Comparison of ENCODE assay signal across 27 mouse cellular contexts in genomic region chr14:20828524-20828923, GRCm38 (mm10). TPM values are rescaled to one million over a fixed set of nuclear protein-coding genes. Genes with fewer than 3 reads are reported as not detected.
DNase-seq lines count a peak whose midpoint lies in the region; ATAC-seq and TF ChIP-seq lines count a peak whose summit lies in the region.
"Had no signal": no experiment of that assay in that cellular context is flagged by ENCODE, and none has a peak within 500 bp of the region (broad histone marks: within the 10 kb centered on the region; RNA-seq: fewer than 3 reads in every experiment).

No protein-coding gene starts in this region.

- no peak for DNase-seq in limb, embryonic 10.5 days (ENCODE audit: low spot score)
- peak; percentile 15 for DNase-seq in A20 (ENCODE audit: low read depth, low spot score)
- no peak for DNase-seq in midbrain, postnatal 0 days (ENCODE audit: low spot score)
- DNase-seq in ovary, adult 18-20 months (ENCODE audit: low spot score) = no peak
- DNase-seq in cerebellum, adult 9-11 months = no peak
- DNase-seq: adrenal gland, postnatal 10 days; cerebellum, adult 11-12 months; cerebellum, postnatal 10 days; gastrocnemius, postnatal 25 days; heart, postnatal 36 days; kidney, adult 9 months; kidney, postnatal 10 days; right cerebral cortex, postnatal 25 days had no signal

- no peak overlapping the region for H3K4me3 ChIP-seq in limb, embryonic 15.5 days
- H3K4me3 ChIP-seq in limb, embryonic 10.5 days = no peak overlapping the region
- no peak overlapping the region for H3K4me3 ChIP-seq in ES-Bruce4 (ENCODE audit: low read depth, low read length)
- H3K4me3 ChIP-seq in midbrain, postnatal 0 days (ENCODE audit: low read depth, low read length) = no peak overlapping the region
- H3K4me3 ChIP-seq: forebrain, embryonic 12.5 days; hindbrain, embryonic 13.5 days; left cerebral cortex, adult 2 months; limb, embryonic 13.5 days; lung, embryonic 15.5 days; megakaryocyte, embryonic 14.5 days; midbrain, embryonic 12.5 days had no signal

- no peaks in the 10 kb centered on the region for H3K9me3 ChIP-seq in limb, embryonic 15.5 days
- no peaks in the 10 kb centered on the region for H3K9me3 ChIP-seq in limb, embryonic 10.5 days (replicated peaks)
- no peaks in the 10 kb centered on the region for H3K9me3 ChIP-seq in ES-Bruce4 (replicated peaks; ENCODE audit: control insufficient read depth, insufficient read depth, low read length, poor library complexity, severe bottlenecking)
- H3K9me3 ChIP-seq in midbrain, postnatal 0 days (ENCODE audit: low read length) = no peaks in the 10 kb centered on the region
- H3K9me3 ChIP-seq: forebrain, embryonic 12.5 days; G1E; hindbrain, embryonic 13.5 days; limb, embryonic 13.5 days; lung, embryonic 15.5 days; megakaryocyte, embryonic 14.5 days; midbrain, embryonic 12.5 days had no signal

- ATAC-seq in limb, embryonic 15.5 days (ENCODE audit: insufficient number of reproducible peaks, low FRiP score, low TSS enrichment, low read depth) = no peak
- ATAC-seq in inflammation-experienced regulatory T-cells, adult 6 months = peak; percentile 60
- no peak for ATAC-seq in midbrain, postnatal 0 days (ENCODE audit: low FRiP score)
- ATAC-seq: intestine, postnatal 0 days had no signal

- no peak overlapping the region for H3K4me2 ChIP-seq in limb, embryonic 15.5 days
- no peak overlapping the region for H3K4me2 ChIP-seq in midbrain, postnatal 0 days (ENCODE audit: low read depth, low read length, poor library complexity, severe bottlenecking)
- H3K4me2 ChIP-seq: forebrain, embryonic 12.5 days; heart, embryonic 11.5 days; hindbrain, embryonic 13.5 days; limb, embryonic 13.5 days; lung, embryonic 15.5 days; midbrain, embryonic 12.5 days had no signal

- H3K27ac ChIP-seq in limb, embryonic 15.5 days = 0 out of 2 replicates have a peak overlapping the region, but pooled peaks have one; percentile 22
- no peak overlapping the region for H3K27ac ChIP-seq in limb, embryonic 10.5 days
- H3K27ac ChIP-seq in ES-Bruce4 (ENCODE audit: insufficient read depth, low read length) = peak overlapping the region; percentile 28; the same call in 1 of the 2 replicates
- H3K27ac ChIP-seq in midbrain, postnatal 0 days (ENCODE audit: low read depth, low read length) = no peak overlapping the region
- H3K27ac ChIP-seq: forebrain, embryonic 12.5 days; hindbrain, embryonic 13.5 days; left cerebral cortex, adult 2 months; limb, embryonic 13.5 days; midbrain, embryonic 12.5 days had no signal

- H3K4me1 ChIP-seq in limb, embryonic 15.5 days = peaks cover 6% of the 10 kb centered on the region
- peaks cover 8% of the 10 kb centered on the region for H3K4me1 ChIP-seq in limb, embryonic 10.5 days
- no peaks in the 10 kb centered on the region for H3K4me1 ChIP-seq in ES-Bruce4 (ENCODE audit: control insufficient read depth, insufficient read depth, low read length)
- H3K4me1 ChIP-seq in midbrain, postnatal 0 days (ENCODE audit: insufficient read depth, low read length) = no peaks in the 10 kb centered on the region
- H3K4me1 ChIP-seq: forebrain, embryonic 12.5 days; hindbrain, embryonic 13.5 days; midbrain, embryonic 12.5 days had no signal

- no peak for TF ChIP-seq EP300 in ES-Bruce4 (IDR thresholded peaks at IDR 0.05; ENCODE audit: insufficient read depth, low read depth, low read length)

- H3K27me3 ChIP-seq in limb, embryonic 15.5 days = no peaks in the 10 kb centered on the region
- H3K27me3 ChIP-seq in limb, embryonic 10.5 days (ENCODE audit: low read depth, poor library complexity, severe bottlenecking) = no peaks in the 10 kb centered on the region
- no peaks in the 10 kb centered on the region for H3K27me3 ChIP-seq in ES-Bruce4 (ENCODE audit: control insufficient read depth, insufficient read depth, low read length, poor library complexity, severe bottlenecking)
- H3K27me3 ChIP-seq in midbrain, postnatal 0 days (ENCODE audit: insufficient read depth, low read length) = no peaks in the 10 kb centered on the region
- H3K27me3 ChIP-seq: CH12.LX; forebrain, embryonic 12.5 days; hindbrain, embryonic 13.5 days; limb, embryonic 13.5 days; lung, embryonic 15.5 days; megakaryocyte, embryonic 14.5 days; midbrain, embryonic 12.5 days had no signal

- H3K9ac ChIP-seq in limb, embryonic 15.5 days = no peak overlapping the region
- H3K9ac ChIP-seq in ES-Bruce4 (ENCODE audit: low read depth, poor library complexity, severe bottlenecking) = no peak overlapping the region
- no peak overlapping the region for H3K9ac ChIP-seq in midbrain, postnatal 0 days (replicated peaks; ENCODE audit: low read length, poor library complexity, severe bottlenecking)
- H3K9ac ChIP-seq: forebrain, embryonic 12.5 days; hindbrain, embryonic 13.5 days; limb, embryonic 13.5 days; lung, embryonic 15.5 days; midbrain, embryonic 12.5 days had no signal

- 79% methylated on average over 3 of the region's 3 CpGs for WGBS in limb, embryonic 15.5 days
- 87% methylated on average over 3 of the region's 3 CpGs for WGBS in limb, embryonic 10.5 days
- WGBS in midbrain, postnatal 0 days = 90% methylated on average over 3 of the region's 3 CpGs

- no peaks in the 10 kb centered on the region for H3K36me3 ChIP-seq in limb, embryonic 15.5 days
- H3K36me3 ChIP-seq in limb, embryonic 10.5 days = no peaks in the 10 kb centered on the region
- no peaks in the 10 kb centered on the region for H3K36me3 ChIP-seq in ES-Bruce4 (ENCODE audit: control insufficient read depth, insufficient read depth, low read length, poor library complexity, severe bottlenecking)
- H3K36me3 ChIP-seq in midbrain, postnatal 0 days (ENCODE audit: insufficient read depth, low read length) = no peaks in the 10 kb centered on the region
- H3K36me3 ChIP-seq: forebrain, embryonic 12.5 days; G1E; hindbrain, embryonic 13.5 days; limb, embryonic 13.5 days; lung, embryonic 15.5 days; midbrain, embryonic 12.5 days had no signal

- TF ChIP-seq POLR2A in ES-Bruce4 (IDR thresholded peaks at IDR 0.05; ENCODE audit: insufficient read depth, low read length) = no peak

- TF ChIP-seq CTCF in ES-Bruce4 (IDR thresholded peaks at IDR 0.05; ENCODE audit: low read depth, low read length) = no peak
- TF ChIP-seq CTCF in midbrain, postnatal 0 days (IDR thresholded peaks at IDR 0.05) = no peak

RNA-seq across cellular contexts. Expression of gene Plau, which starts 7.9 kb away (rescaled TPM):
- 3.3 and 4.9 TPM in 2 replicates for polyA plus RNA-seq in limb, embryonic 15.5 days (2015; fragmentation: Nextera tagmentation; extraction: Ambion mirVana)
- 0.54 and 0.55 TPM in 2 replicates for polyA plus RNA-seq in limb, embryonic 10.5 days (2016; fragmentation: Nextera tagmentation; extraction: Ambion mirVana)
- 4.9 and 5.5 TPM in 2 replicates for polyA plus RNA-seq in ES-Bruce4 (2011; ENCODE audit: insufficient read depth, insufficient read length, low read depth, missing spikeins)
- under 1 TPM in 1 of 3 experiments, not detected in 2; 0.41 TPM for polyA plus RNA-seq in inflammation-experienced regulatory T-cells, adult 6 months (2017; shearing (Covaris generic))
- total RNA-seq in midbrain, postnatal 0 days (2014; rRNA removed) = 0.93 and 2.1 TPM in 2 replicates
- 0.27 and 0.44 TPM in 2 replicates for polyA plus RNA-seq in midbrain, postnatal 0 days (2015; fragmentation: Nextera tagmentation; extraction: Ambion mirVana)
- polyA plus RNA-seq: G1E had no signal

RNA-seq across cellular contexts. Expression of gene Camk2g, which starts 34.6 kb away (rescaled TPM):
- 44.4 and 55.6 TPM in 2 replicates for polyA plus RNA-seq in limb, embryonic 15.5 days (2015; fragmentation: Nextera tagmentation; extraction: Ambion mirVana)
- 43.3 and 57.6 TPM in 2 replicates for polyA plus RNA-seq in limb, embryonic 10.5 days (2016; fragmentation: Nextera tagmentation; extraction: Ambion mirVana)
- 30.1 and 33.9 TPM in 2 replicates for polyA plus RNA-seq in ES-Bruce4 (2011; ENCODE audit: insufficient read depth, insufficient read length, low read depth, missing spikeins)
- 10 to 100 TPM; 30.7 to 50.9 (median 31.6) TPM for polyA plus RNA-seq in inflammation-experienced regulatory T-cells, adult 6 months (2017; shearing (Covaris generic))
- total RNA-seq in midbrain, postnatal 0 days (2014; rRNA removed) = 239 and 267 TPM in 2 replicates
- polyA plus RNA-seq in midbrain, postnatal 0 days (2015; fragmentation: Nextera tagmentation; extraction: Ambion mirVana) = 261 and 284 TPM in 2 replicates

Comparison
In these comparisons a context has a peak if more than half of its experiments do, and no peak if none do; other contexts are left out.
1. H3K27ac ChIP-seq: peak in limb, embryonic 15.5 days (single experiment) and ES-Bruce4 (single experiment); none in limb, embryonic 10.5 days (single experiment) and midbrain, postnatal 0 days (single experiment).